ENCODE assay signal across 8 mouse cellular contexts in the genomic region with DNA sequence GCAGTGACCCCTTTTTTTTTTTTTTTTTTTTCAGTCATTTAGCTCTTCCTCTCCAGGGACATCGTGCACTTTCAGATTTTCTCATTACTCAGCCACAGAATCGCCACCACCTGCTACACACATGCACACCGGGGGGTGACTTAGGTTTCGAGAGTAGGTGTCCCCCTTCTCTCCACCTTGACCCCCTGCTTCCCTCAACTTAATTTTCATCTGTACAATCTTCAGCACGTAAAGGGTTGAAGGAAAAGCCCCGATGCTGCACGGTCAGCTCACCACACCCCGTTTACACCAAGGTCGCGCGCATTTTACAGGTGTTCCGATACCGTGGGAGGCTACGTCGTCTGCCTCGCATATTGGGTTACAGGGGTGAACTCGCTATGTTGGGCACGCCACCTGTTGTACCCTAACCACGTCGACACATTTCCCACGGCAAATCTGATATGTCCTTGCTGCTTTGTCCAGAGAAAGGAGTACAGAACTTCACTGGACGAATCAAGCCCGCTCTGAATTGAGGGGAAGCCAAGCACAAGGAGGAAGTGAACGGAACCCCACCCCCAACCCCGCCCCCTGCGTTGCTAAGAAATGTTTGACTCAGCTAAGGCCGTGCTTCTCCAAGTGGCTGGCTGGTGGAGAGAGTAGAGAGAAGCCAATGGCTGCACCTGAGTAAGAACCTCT.
A peak's percentile ranks its signal among the peaks of the same experiment; 100 is the strongest.
DNase-seq lines count a peak whose midpoint lies in the region; ATAC-seq and TF ChIP-seq lines count a peak whose summit lies in the region.

No protein-coding gene starts in this region.

- WGBS in forebrain, postnatal 0 days = 3% methylated on average over 27 of the region's 27 CpGs
- WGBS in intestine, embryonic 14.5 days = 6% methylated on average over 27 of the region's 27 CpGs
- WGBS in liver, embryonic 16.5 days (ENCODE audit: insufficient replicate concordance) = 4% methylated on average over 27 of the region's 27 CpGs

- peak overlapping the region; percentile 50 to 66 (median 54) for H3K4me3 ChIP-seq in CH12.LX (replicated peaks in 1 of 3; ENCODE audit: low read depth in 2 of 3, low read length in 2 of 3, poor library complexity in 1 of 3)
- peak overlapping the region; percentile 35 for H3K4me3 ChIP-seq in forebrain, postnatal 0 days (ENCODE audit: low read depth, low read length)
- H3K4me3 ChIP-seq in intestine, embryonic 14.5 days (ENCODE audit: low read depth, low read length) = peak overlapping the region; percentile 44
- peak overlapping the region; percentile 48 for H3K4me3 ChIP-seq in liver, embryonic 16.5 days (ENCODE audit: low read depth, low read length)

- H3K4me1 ChIP-seq in CH12.LX (ENCODE audit: control insufficient read depth in 1 of 2, insufficient read depth in 2 of 2) = peaks cover 34 to 53% of the 10 kb centered on the region in 2 experiments
- H3K4me1 ChIP-seq in forebrain, postnatal 0 days (ENCODE audit: insufficient read depth) = no peaks in the 10 kb centered on the region
- H3K4me1 ChIP-seq in intestine, embryonic 14.5 days (replicated peaks; ENCODE audit: control insufficient read depth, insufficient read depth, low read length) = peaks cover 5% of the 10 kb centered on the region; the same call in 1 of the 2 replicates
- H3K4me1 ChIP-seq in liver, embryonic 16.5 days (ENCODE audit: control insufficient read depth, low read depth, low read length) = peaks cover 16% of the 10 kb centered on the region

- peak; percentile 54 for TF ChIP-seq POLR2A in CH12.LX (IDR thresholded peaks at IDR 0.05; ENCODE audit: low read depth, low read length)

- peak overlapping the region; percentile 24 for H3K9ac ChIP-seq in CH12.LX (ENCODE audit: insufficient read depth, low read depth)
- peak overlapping the region; percentile 39; the same call in 1 of the 2 replicates for H3K9ac ChIP-seq in forebrain, postnatal 0 days
- 0 out of 2 replicates have a peak overlapping the region, but pooled peaks have one; percentile 10 for H3K9ac ChIP-seq in intestine, embryonic 14.5 days (ENCODE audit: low read length)
- H3K9ac ChIP-seq in liver, embryonic 16.5 days (ENCODE audit: low read depth, low read length) = peak overlapping the region; percentile 32

- peaks cover 21% of the 10 kb centered on the region for H3K79me2 ChIP-seq in CH12.LX (replicated peaks; ENCODE audit: control insufficient read depth, extremely low read depth, insufficient read depth, poor library complexity, severe bottlenecking)

- no peak for TF ChIP-seq CTCF in CH12.LX (conservative IDR thresholded peaks at IDR 0.05 in 1 of 2, IDR thresholded peaks at IDR 0.05 in 1 of 2; ENCODE audit: low read depth in 2 of 2, low read length in 2 of 2)
- no peak for TF ChIP-seq CTCF in forebrain, postnatal 0 days (IDR thresholded peaks at IDR 0.05; ENCODE audit: low read depth)

- no peak for TF ChIP-seq RAD21 in CH12.LX (IDR thresholded peaks at IDR 0.05; ENCODE audit: low read depth, low read length)

- peak overlapping the region; percentile 94 for H3K27ac ChIP-seq in CH12.LX (ENCODE audit: insufficient read depth, low read depth)
- H3K27ac ChIP-seq in forebrain, postnatal 0 days (ENCODE audit: low read depth, low read length) = no peak overlapping the region
- no peak overlapping the region for H3K27ac ChIP-seq in intestine, embryonic 14.5 days (ENCODE audit: low read depth)
- peak overlapping the region; percentile 52; the same call in 1 of the 2 replicates for H3K27ac ChIP-seq in liver, embryonic 16.5 days (ENCODE audit: low read length)

- no peaks in the 10 kb centered on the region for H3K27me3 ChIP-seq in CH12.LX (replicated peaks)
- no peaks in the 10 kb centered on the region for H3K27me3 ChIP-seq in forebrain, postnatal 0 days (ENCODE audit: insufficient read depth, low read length)
- no peaks in the 10 kb centered on the region for H3K27me3 ChIP-seq in intestine, embryonic 14.5 days (replicated peaks; ENCODE audit: control insufficient read depth, insufficient read depth, low read length)
- H3K27me3 ChIP-seq in liver, embryonic 16.5 days (ENCODE audit: control insufficient read depth, insufficient read depth, low read depth, low read length) = no peaks in the 10 kb centered on the region

- DNase-seq in CH12.LX (ENCODE audit: extremely low read depth) = peak; percentile 91
- DNase-seq in adrenal gland, postnatal 14 days = peak; percentile 83
- DNase-seq in forebrain, postnatal 0 days = peak; percentile 47
- peak; percentile 84 for DNase-seq in intestine, embryonic 14.5 days (ENCODE audit: low spot score)
- DNase-seq in neural tube, embryonic 10.5 days (ENCODE audit: extremely low spot score, low spot score) = peak; percentile 46
- DNase-seq in thymus, postnatal 36 days = peak; percentile 61 to 62
- DNase-seq in layer of hippocampus, postnatal 14 days (ENCODE audit: low spot score in 2 of 2) = no peak

- no peaks in the 10 kb centered on the region for H3K9me3 ChIP-seq in CH12.LX (replicated peaks; ENCODE audit: low read length)
- H3K9me3 ChIP-seq in forebrain, postnatal 0 days (ENCODE audit: low read length) = no peaks in the 10 kb centered on the region
- H3K9me3 ChIP-seq in intestine, embryonic 14.5 days (ENCODE audit: control insufficient read depth, low read length) = no peaks in the 10 kb centered on the region
- no peaks in the 10 kb centered on the region for H3K9me3 ChIP-seq in liver, embryonic 16.5 days (replicated peaks; ENCODE audit: control insufficient read depth, low read length)

- dilution Hi-C loops in CH12.LX (cut with MboI; ENCODE audit: extremely low pct_ligation_motif_present, extremely low pct_unique_long_range_greater_than_20kb, low sequenced_read_pairs) = no loop called here

- ATAC-seq in forebrain, postnatal 0 days = peak; percentile 82
- ATAC-seq in intestine, embryonic 14.5 days (replicated peaks; ENCODE audit: low FRiP score, low TSS enrichment, low read depth) = peak; percentile 80
- peak; percentile 46; the same call in 1 of the 2 replicates for ATAC-seq in liver, embryonic 16.5 days (ENCODE audit: low read depth)

- H3K36me3 ChIP-seq in CH12.LX (replicated peaks in 1 of 2; ENCODE audit: control insufficient read depth in 1 of 2, insufficient read depth in 1 of 2, low read length in 1 of 2) = no peaks in the 10 kb centered on the region
- no peaks in the 10 kb centered on the region for H3K36me3 ChIP-seq in forebrain, postnatal 0 days (ENCODE audit: insufficient read depth)
- H3K36me3 ChIP-seq in intestine, embryonic 14.5 days (ENCODE audit: control insufficient read depth, insufficient read depth, low read length) = no peaks in the 10 kb centered on the region
- H3K36me3 ChIP-seq in liver, embryonic 16.5 days (ENCODE audit: control insufficient read depth, insufficient read depth) = no peaks in the 10 kb centered on the region

- in situ Hi-C loops in CH12.LX (cut with MboI; ENCODE audit: low pct_ligation_motif_present, low pct_unique_long_range_greater_than_20kb, low sequenced_read_pairs) = no loop called here

- TF ChIP-seq EP300 in CH12.LX (IDR thresholded peaks at IDR 0.05; ENCODE audit: low read length) = peak; percentile 96

- H3K4me2 ChIP-seq in CH12.LX (ENCODE audit: insufficient read depth, low read depth, poor library complexity, severe bottlenecking) = peak overlapping the region; percentile 94
- peak overlapping the region; percentile 69 for H3K4me2 ChIP-seq in forebrain, postnatal 0 days (ENCODE audit: low read depth)
- H3K4me2 ChIP-seq in intestine, embryonic 14.5 days (ENCODE audit: low read length) = peak overlapping the region; percentile 81
- peak overlapping the region; percentile 47 for H3K4me2 ChIP-seq in liver, embryonic 16.5 days (ENCODE audit: low read depth, low read length)

TF ChIP-seq in CH12.LX, 34 proteins besides CTCF, POLR2A, EP300 and RAD21 (continues in another document):
- TF ChIP-seq MEF2A (IDR thresholded peaks at IDR 0.05; ENCODE audit: borderline replicate concordance, low read depth, low read length) = peak; percentile 76
- peak; percentile 78; the same call in 1 of the 2 replicates for TF ChIP-seq MXI1 (IDR thresholded peaks at IDR 0.05; ENCODE audit: low read depth, low read length)
- 0 out of 2 replicates have a peak, but pooled peaks have one; percentile 7 for TF ChIP-seq TBP (conservative IDR thresholded peaks at IDR 0.05; ENCODE audit: low read depth, low read length)
- TF ChIP-seq ETS1 (conservative IDR thresholded peaks at IDR 0.05; ENCODE audit: low read depth, low read length) = peak; percentile 90
- TF ChIP-seq IRF4 (IDR thresholded peaks at IDR 0.05; ENCODE audit: low read depth, low read length) = peak; percentile 94
- no peak for TF ChIP-seq GABPA (IDR thresholded peaks at IDR 0.05; ENCODE audit: insufficient replicate concordance, low read depth, low read length)
- TF ChIP-seq CHD1 (IDR thresholded peaks at IDR 0.05; ENCODE audit: low read depth, low read length) = no peak; the same call in 1 of the 2 replicates
- no peak; the same call in 1 of the 2 replicates for TF ChIP-seq JUND (conservative IDR thresholded peaks at IDR 0.05; ENCODE audit: low read depth, low read length)
- peak; percentile 85 for TF ChIP-seq POLR2AphosphoS2 (IDR thresholded peaks at IDR 0.05; ENCODE audit: low read depth, low read length)
- TF ChIP-seq E2F4 (IDR thresholded peaks at IDR 0.05; ENCODE audit: insufficient replicate concordance, low read depth, low read length) = 0 out of 2 replicates have a peak, but pooled peaks have one; percentile 8
- TF ChIP-seq MYC (IDR thresholded peaks at IDR 0.05; ENCODE audit: low read depth, low read length) = peak; percentile 76
- TF ChIP-seq SMC3 (IDR thresholded peaks at IDR 0.05; ENCODE audit: low read depth, low read length) = no peak
- peak; percentile 97 for TF ChIP-seq TCF12 (IDR thresholded peaks at IDR 0.05; ENCODE audit: low read depth, low read length)
- TF ChIP-seq HCFC1 (IDR thresholded peaks at IDR 0.05; ENCODE audit: low read depth, low read length) = no peak; the same call in none of the 2 replicates
- no peak; the same call in 1 of the 2 replicates for TF ChIP-seq ELF1 (IDR thresholded peaks at IDR 0.05; ENCODE audit: low read depth, low read length)
- TF ChIP-seq RCOR1 (conservative IDR thresholded peaks at IDR 0.05; ENCODE audit: low read depth, low read length) = peak; percentile 96
- TF ChIP-seq BHLHE40 (IDR thresholded peaks at IDR 0.05; ENCODE audit: low read depth, low read length) = peak; percentile 95
- TF ChIP-seq JUN (IDR thresholded peaks at IDR 0.05; ENCODE audit: insufficient read depth, low read depth, low read length) = peak; percentile 68
- no peak for TF ChIP-seq NRF1 (IDR thresholded peaks at IDR 0.05; ENCODE audit: low read depth, low read length)
- no peak for TF ChIP-seq USF1 (IDR thresholded peaks at IDR 0.05; ENCODE audit: low read depth, low read length)
- peak; percentile 5; the same call in 1 of the 2 replicates for TF ChIP-seq ZKSCAN1 (IDR thresholded peaks at IDR 0.05; ENCODE audit: borderline replicate concordance, low read depth, low read length)
- TF ChIP-seq ZMIZ1 (IDR thresholded peaks at IDR 0.05; ENCODE audit: low read depth, low read length) = peak; percentile 41; the same call in 1 of the 2 replicates
- peak; percentile 90 for TF ChIP-seq SIN3A (IDR thresholded peaks at IDR 0.05; ENCODE audit: low read length)
- TF ChIP-seq ZC3H11A (IDR thresholded peaks at IDR 0.05; ENCODE audit: low read depth, low read length) = no peak

Comparison
In these comparisons a context has a peak if more than half of its experiments do, and no peak if none do; other contexts are left out.
1. DNase-seq: peak in CH12.LX (single experiment), adrenal gland, postnatal 14 days (single experiment), forebrain, postnatal 0 days (single experiment), intestine, embryonic 14.5 days (single experiment), neural tube, embryonic 10.5 days (single experiment) and thymus, postnatal 36 days (2 of 2); none in layer of hippocampus, postnatal 14 days (0 of 2).
2. H3K27ac ChIP-seq: peak in CH12.LX (single experiment) and liver, embryonic 16.5 days (single experiment); none in forebrain, postnatal 0 days (single experiment) and intestine, embryonic 14.5 days (single experiment).
3. Peak in every context shown above with its lines, with median percentiles within 50 percentile points of each other: H3K4me2 ChIP-seq, H3K4me3 ChIP-seq, H3K9ac ChIP-seq and ATAC-seq.